Mouse (Mus musculus) intestine, embryonic 14.5 days (tissue): ENCODE measurements at regions not wholly inside any gene's neighbourhood (a gene's known extent, or its start where the extent isn't known, plus 50 kb on each side); places are given as distances from the start of the nearest gene placed in this dataset.

Experiments
- ATAC-seq: fragments of 200-750 bp; cut with Nextera tagmentation; replicated peaks from 2 replicates; pipeline ENCODE4 v1.8.0; 2017; ENCODE audit warnings: low read depth, moderate number of reproducible peaks, moderate TSS enrichment, moderate library complexity; ENCODE audit not compliant: low FRiP score, low TSS enrichment
- DNase-seq: peaks from one replicate; pipeline ENCODE4 v3.0.0-alpha.2; 2018; ENCODE audit warnings: low spot score
- H3K27ac ChIP-seq: fragments of 300-500 bp; sonication (generic); 2 replicates; pipeline ENCODE4 v1.5.1; 2014; ENCODE audit warnings: low read depth, mild to moderate bottlenecking, control low read depth
- H3K27me3 ChIP-seq: fragments of 300-500 bp; sonication (generic); replicated peaks from 2 replicates; pipeline ENCODE4 v1.6.1; 2014; ENCODE audit warnings: low read length, control low read depth; ENCODE audit not compliant: control insufficient read depth, insufficient read depth
- H3K36me3 ChIP-seq: fragments of 300-500 bp; sonication (generic); 2 replicates; pipeline ENCODE4 v1.6.1; 2014; ENCODE audit warnings: low read length, control low read depth; ENCODE audit not compliant: control insufficient read depth, insufficient read depth
- H3K4me1 ChIP-seq: fragments of 300-500 bp; sonication (generic); replicated peaks from 2 replicates; pipeline ENCODE4 v1.6.1; 2014; ENCODE audit warnings: low read length, control low read depth, mixed read lengths; ENCODE audit not compliant: control insufficient read depth, insufficient read depth
- H3K4me2 ChIP-seq: fragments of 300-500 bp; sonication (generic); 2 replicates; pipeline ENCODE4 v1.6.1; 2014; ENCODE audit warnings: low read length
- H3K4me3 ChIP-seq: fragments of 300-500 bp; sonication (generic); 2 replicates; pipeline ENCODE4 v1.5.1; 2014; ENCODE audit warnings: low read depth, low read length, control low read depth, mixed read lengths
- H3K9ac ChIP-seq: fragments of 300-500 bp; sonication (generic); 2 replicates; pipeline ENCODE4 v1.6.1; 2014; ENCODE audit warnings: mild to moderate bottlenecking, low read length
- H3K9me3 ChIP-seq: fragments of 300-500 bp; sonication (generic); 2 replicates; pipeline ENCODE4 v1.6.1; 2016; ENCODE audit warnings: low read length, control low read depth; ENCODE audit not compliant: control insufficient read depth
- WGBS: fragments of 180-500 bp; shearing (Covaris S2); extraction: QIAGEN DNeasy Blood & Tissue Kit; methylation state at CpG from one replicate; pipeline ENCODE4 v1.1.7; 2014; 5-methylcytosine and 5-hydroxymethylcytosine counted together

GRCm38 (mm10) chr14:46313064-46313463 is 66.2 kb upstream of the Gm15217 start:
- DNase-seq (no peak), ATAC-seq (no peak)
- Histone ChIP-seq H3K9me3 (no peaks in the 10 kb centered on the region), H3K36me3 (no peaks in the 10 kb centered on the region), H3K27me3 (no peaks in the 10 kb centered on the region), H3K4me3 (no peak overlapping the region), H3K4me1 (peaks cover 2% of the 10 kb centered on the region; the same call in 1 of the 2 replicates), H3K4me2 (no peak overlapping the region), H3K9ac (no peak overlapping the region), H3K27ac (no peak overlapping the region)
- WGBS, result 82% methylated on average over 4 of the region's 4 CpGs

DNA sequence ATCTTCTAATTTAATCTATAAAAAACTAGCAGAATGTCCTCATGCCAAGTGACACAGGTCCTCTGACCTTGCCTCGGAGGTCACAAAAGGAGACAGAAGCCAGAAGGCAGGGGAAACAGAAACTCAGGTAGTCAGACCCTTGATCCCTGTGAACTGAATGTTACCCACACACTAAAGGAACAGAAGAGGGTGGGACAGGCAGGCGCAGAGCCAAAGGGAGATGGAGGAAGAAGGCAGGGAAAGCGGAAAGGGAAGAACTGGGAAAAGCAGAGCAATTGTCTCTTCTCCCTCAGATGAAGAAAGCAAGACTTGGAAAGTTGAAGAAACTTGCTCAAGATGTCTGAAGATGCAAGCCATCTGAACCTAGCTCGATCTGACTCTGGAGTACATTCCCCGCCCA is 62.7 kb upstream of the Gm15217 start:
- Histone ChIP-seq H3K27me3 (no peaks in the 10 kb centered on the region), H3K4me2 (no peak overlapping the region), H3K36me3 (no peaks in the 10 kb centered on the region), H3K9ac (no peak overlapping the region), H3K9me3 (no peaks in the 10 kb centered on the region), H3K27ac (no peak overlapping the region), H3K4me1 (no peaks in the 10 kb centered on the region), H3K4me3 (no peak overlapping the region)
- WGBS, result 88% methylated on average over 5 of the region's 5 CpGs
- ATAC-seq, result no peak
- DNase-seq, result no peak

GRCm38 (mm10) chr14:46317406-46318045 is 61.7 kb upstream of the Gm15217 start:
- Histone ChIP-seq H3K27me3 (no peaks in the 10 kb centered on the region), H3K36me3 (no peaks in the 10 kb centered on the region), H3K9ac (no peak overlapping the region), H3K4me1 (no peaks in the 10 kb centered on the region), H3K4me2 (no peak overlapping the region), H3K27ac (no peak overlapping the region), H3K4me3 (no peak overlapping the region), H3K9me3 (no peaks in the 10 kb centered on the region)
- ATAC-seq (no peak), DNase-seq (no peak)
- WGBS, result 54% methylated on average over 16 of the region's 16 CpGs

- Histone ChIP-seq H3K27ac (no peak overlapping the region), H3K9ac (no peak overlapping the region), H3K4me3 (no peak overlapping the region), H3K4me2 (no peak overlapping the region), H3K36me3 (no peaks in the 10 kb centered on the region), H3K27me3 (no peaks in the 10 kb centered on the region), H3K4me1 (peaks cover under 1% of the 10 kb centered on the region; the same call in 1 of the 2 replicates), H3K9me3 (no peaks in the 10 kb centered on the region)
- 82% methylated on average over 3 of the region's 3 CpGs for WGBS
- no peak for DNase-seq
- no peak for ATAC-seq
These were observed 51.1 kb upstream of the Gm15217 start for GRCm38 (mm10) chr14:46328064-46328463.
